Mouse (Mus musculus) stomach, postnatal 0 days (tissue): ENCODE measurements around the gene Slc10a1. TPM values are rescaled to one million over a fixed set of nuclear protein-coding genes. Genes with fewer than 3 reads are reported as not detected.

Experiments
- ATAC-seq: fragments of 200-750 bp; cut with Nextera tagmentation; 2 replicates; pipeline ENCODE4 v1.8.0; 2017; ENCODE audit not compliant: low FRiP score, low TSS enrichment
- DNase-seq: peaks from one replicate; pipeline ENCODE4 v3.0.0-alpha.2; 2016; ENCODE audit warnings: low spot score
- H3K27ac ChIP-seq: fragments of 300-500 bp; sonication (generic); replicated peaks from 2 replicates; pipeline ENCODE4 v1.5.1; 2014; ENCODE audit warnings: mild to moderate bottlenecking, control low read depth
- H3K27me3 ChIP-seq: fragments of 300-500 bp; sonication (generic); 2 replicates; pipeline ENCODE4 v1.6.1; 2014; ENCODE audit warnings: low read length; ENCODE audit not compliant: control insufficient read depth, insufficient read depth
- H3K36me3 ChIP-seq: fragments of 300-500 bp; sonication (generic); 2 replicates; pipeline ENCODE4 v1.6.1; 2014; ENCODE audit warnings: low read length, mixed read lengths; ENCODE audit not compliant: control insufficient read depth, insufficient read depth
- H3K4me1 ChIP-seq: fragments of 300-500 bp; sonication (generic); replicated peaks from 2 replicates; pipeline ENCODE4 v1.6.1; 2014; ENCODE audit warnings: antibody characterized with exemption; ENCODE audit not compliant: control insufficient read depth, insufficient read depth
- H3K4me2 ChIP-seq: fragments of 300-500 bp; sonication (generic); replicated peaks from 2 replicates; pipeline ENCODE4 v1.6.1; 2014; ENCODE audit warnings: low read depth, mild to moderate bottlenecking, control low read depth, moderate library complexity
- H3K4me3 ChIP-seq: fragments of 300-500 bp; sonication (generic); 2 replicates; pipeline ENCODE4 v1.5.1; 2014; ENCODE audit warnings: low read depth, low read length, control low read depth
- H3K9ac ChIP-seq: fragments of 300-500 bp; sonication (generic); 2 replicates; pipeline ENCODE4 v1.6.1; 2014; ENCODE audit warnings: mild to moderate bottlenecking, low read length, control low read depth, mixed read lengths
- H3K9me3 ChIP-seq: fragments of 300-500 bp; sonication (generic); 2 replicates; pipeline ENCODE4 v1.6.1; 2016; ENCODE audit warnings: low read length; ENCODE audit not compliant: control insufficient read depth
- CTCF ChIP-seq: IDR thresholded peaks from 2 replicates; pipeline ENCODE4 v1.5.1; 2016; ENCODE audit warnings: antibody characterized with exemption, low read depth, mild to moderate bottlenecking, moderate library complexity
- EP300 ChIP-seq: optimal IDR thresholded peaks from 2 replicates; pipeline ENCODE3; 2016; ENCODE audit warnings: antibody characterized with exemption
- WGBS: fragments of 180-500 bp; shearing (Covaris S2); extraction: QIAGEN DNeasy Blood & Tissue Kit; methylation state at CpG from one replicate; pipeline ENCODE4 v1.1.7; 2014; 5-methylcytosine and 5-hydroxymethylcytosine counted together
- polyA plus RNA-seq: library from polyadenylated mRNA; unstranded; fragments of >200 nt; fragmentation: Nextera tagmentation; extraction: Ambion mirVana; gene quantifications from 2 replicates; pipeline ENCODE4 v1.2.1, GENCODE M21; 2015

Gene Slc10a1
- polyA plus RNA-seq, 1 experiment from 2014 or later: 0.58 TPM

DNA sequence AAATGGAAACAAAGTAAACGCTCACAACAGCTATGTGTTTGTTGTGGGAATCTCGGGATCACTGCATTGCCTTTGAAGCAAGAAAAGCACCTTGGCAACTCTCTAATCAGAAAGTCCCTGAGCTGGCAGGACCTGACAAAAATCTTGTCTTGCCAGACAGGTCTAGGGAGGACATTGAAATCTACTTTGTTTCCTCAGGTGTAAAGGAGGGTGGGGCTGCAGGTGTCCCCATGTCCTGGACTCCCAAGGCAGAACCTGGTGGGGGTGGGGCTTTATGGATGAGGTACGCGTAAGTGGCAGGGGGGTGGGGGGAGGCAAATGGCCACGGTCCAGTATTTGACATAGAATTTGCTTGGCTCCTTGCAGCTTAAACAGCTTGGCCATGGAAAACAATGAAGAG is 44.9 kb downstream of the Slc10a1 start:
- 39% methylated on average over 5 of the region's 5 CpGs for WGBS
- H3K4me3 ChIP-seq: no peak overlapping the region
- no peaks in the 10 kb centered on the region for H3K9me3 ChIP-seq
- no peak overlapping the region for H3K9ac ChIP-seq
- no peaks in the 10 kb centered on the region for H3K4me1 ChIP-seq
- H3K4me2 ChIP-seq: peak overlapping the region; percentile 40
- ATAC-seq: peak; percentile 68
- no peaks in the 10 kb centered on the region for H3K27me3 ChIP-seq
- peak overlapping the region; percentile 84 for H3K27ac ChIP-seq
- peak; percentile 50 for DNase-seq
- no peaks in the 10 kb centered on the region for H3K36me3 ChIP-seq
- no peak for TF ChIP-seq EP300
- TF ChIP-seq CTCF: no peak

DNA sequence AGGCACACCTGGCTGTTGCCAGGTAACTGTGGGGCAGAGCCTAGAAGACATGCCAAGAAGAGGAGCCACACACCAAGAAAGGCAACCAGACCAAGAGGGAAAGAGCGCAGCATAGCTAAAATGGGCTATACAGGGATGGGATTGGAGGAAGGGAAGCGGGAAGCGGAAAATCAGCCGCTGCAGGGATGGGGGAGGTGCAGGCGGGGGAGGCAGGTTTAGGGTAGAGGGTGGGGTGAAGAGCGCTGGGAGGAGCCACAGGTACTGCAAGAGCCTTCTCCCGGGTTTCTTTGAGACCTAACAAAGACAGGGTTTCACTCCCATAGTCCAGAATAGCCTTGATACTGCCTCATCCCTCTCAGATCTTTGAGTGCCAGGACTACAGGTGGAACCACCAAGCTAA is 45.6 kb downstream of the Slc10a1 start:
- peak overlapping the region; percentile 84 for H3K27ac ChIP-seq
- 0 out of 2 replicates have a peak overlapping the region, but pooled peaks have one; percentile 6 for H3K4me3 ChIP-seq
- DNase-seq: peak; percentile 72
- TF ChIP-seq CTCF: no peak
- no peak for TF ChIP-seq EP300
- WGBS: 6% methylated on average over 7 of the region's 7 CpGs
- no peaks in the 10 kb centered on the region for H3K27me3 ChIP-seq
- no peaks in the 10 kb centered on the region for H3K4me1 ChIP-seq
- no peaks in the 10 kb centered on the region for H3K9me3 ChIP-seq
- 0 out of 2 replicates have a peak, but pooled peaks have one; percentile 16 for ATAC-seq
- H3K9ac ChIP-seq: no peak overlapping the region
- no peaks in the 10 kb centered on the region for H3K36me3 ChIP-seq
- H3K4me2 ChIP-seq: peak overlapping the region; percentile 40

DNA sequence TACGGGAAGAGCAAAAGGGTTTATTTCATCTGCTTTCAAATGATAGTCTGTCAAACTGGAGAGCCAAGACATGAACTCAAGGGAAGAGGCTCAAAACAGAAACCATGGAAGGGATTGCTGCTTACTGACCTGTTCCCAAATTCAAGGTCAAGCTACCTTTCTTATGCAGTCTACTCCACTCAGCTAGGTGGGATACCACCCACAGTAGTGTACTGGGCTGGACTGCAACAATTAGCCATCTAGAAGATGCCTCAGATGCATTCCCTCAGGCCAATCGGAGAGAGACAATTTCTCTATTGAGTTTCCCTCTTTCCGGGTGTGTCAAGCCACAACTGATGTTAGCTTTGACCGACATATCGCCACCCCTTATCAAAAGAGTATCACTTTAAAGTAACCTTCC is 47.2 kb downstream of the Slc10a1 start:
- no peak for TF ChIP-seq CTCF
- no peak for TF ChIP-seq EP300
- Histone ChIP-seq H3K9ac (no peak overlapping the region), H3K9me3 (no peaks in the 10 kb centered on the region), H3K4me2 (no peak overlapping the region), H3K27me3 (no peaks in the 10 kb centered on the region), H3K4me3 (no peak overlapping the region), H3K27ac (no peak overlapping the region), H3K4me1 (no peaks in the 10 kb centered on the region), H3K36me3 (no peaks in the 10 kb centered on the region)
- DNase-seq (no peak), ATAC-seq (no peak)
- 85% methylated on average over 5 of the region's 5 CpGs for WGBS

DNA sequence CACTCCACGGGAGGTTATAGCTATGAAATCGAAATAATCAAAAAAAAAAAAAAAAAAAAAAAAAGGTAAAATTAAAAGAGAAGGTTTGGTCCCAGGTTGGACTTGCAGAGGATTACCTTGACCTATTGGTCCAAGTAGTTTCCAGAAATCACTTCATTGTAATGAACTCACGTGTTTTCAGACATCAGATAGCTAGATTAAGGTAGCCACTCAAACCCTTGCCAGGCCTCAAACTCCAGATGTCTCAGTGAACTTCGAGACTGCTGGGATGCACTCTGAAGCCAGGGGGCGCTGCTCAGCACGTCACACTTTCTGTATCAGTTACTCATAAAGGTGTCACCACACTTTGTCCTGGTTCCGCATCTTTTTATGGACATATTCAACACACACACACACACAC is 50.7 kb downstream of the Slc10a1 start:
- Histone ChIP-seq H3K27ac (no peak overlapping the region), H3K4me1 (no peaks in the 10 kb centered on the region), H3K4me2 (no peak overlapping the region), H3K36me3 (no peaks in the 10 kb centered on the region), H3K27me3 (no peaks in the 10 kb centered on the region), H3K4me3 (no peak overlapping the region), H3K9ac (no peak overlapping the region), H3K9me3 (no peaks in the 10 kb centered on the region)
- no peak for TF ChIP-seq EP300
- TF ChIP-seq CTCF: peak; percentile 61
- DNase-seq (peak; percentile 43), ATAC-seq (no peak)
- 62% methylated on average over 7 of the region's 7 CpGs for whole genome bisulfite sequencing

DNA sequence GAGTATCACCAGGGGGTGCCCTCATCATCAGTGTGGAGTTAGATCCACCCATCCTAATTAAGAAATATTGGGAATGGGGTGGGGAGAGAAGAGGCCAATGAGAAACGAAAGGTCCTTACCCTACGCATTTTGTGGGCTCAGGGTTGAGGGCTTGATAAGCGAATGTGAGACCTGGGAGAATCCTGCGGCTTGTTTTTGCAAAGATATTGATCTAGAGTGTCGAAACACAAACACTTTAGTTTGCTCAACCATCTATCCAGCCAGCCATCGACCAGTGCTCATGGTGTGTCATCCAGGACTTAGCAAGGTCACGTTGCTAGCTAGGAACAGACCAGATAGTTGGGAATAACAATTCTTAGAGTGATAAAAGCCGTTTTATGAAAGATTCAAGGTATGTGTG is 58.9 kb downstream of the Slc10a1 start:
- Histone ChIP-seq H3K4me1 (no peaks in the 10 kb centered on the region), H3K9me3 (no peaks in the 10 kb centered on the region), H3K27me3 (no peaks in the 10 kb centered on the region), H3K27ac (no peak overlapping the region), H3K9ac (no peak overlapping the region), H3K4me2 (no peak overlapping the region), H3K4me3 (no peak overlapping the region), H3K36me3 (no peaks in the 10 kb centered on the region)
- TF ChIP-seq EP300 (no peak), CTCF (no peak)
- ATAC-seq (no peak), DNase-seq (no peak)
- WGBS: 63% methylated on average over 8 of the region's 8 CpGs

Other genes with a start within 250 kb of the Slc10a1 start
- gene Ccdc177, start 208.0 kb downstream of the Slc10a1 start, polyA plus RNA-seq: 0.06 and 0.07 TPM in 2 replicates
- gene Susd6, start 178.2 kb downstream of the Slc10a1 start, polyA plus RNA-seq: 12.3 and 12.9 TPM in 2 replicates
- gene Srsf5, start 23.2 kb downstream of the Slc10a1 start, polyA plus RNA-seq: 283 and 303 TPM in 2 replicates
- gene Smoc1, start 58.1 kb upstream of the Slc10a1 start, polyA plus RNA-seq: 0.65 and 1.0 TPM in 2 replicates